Mouse (Mus musculus) T-cell, adult 66 days (primary cell): ENCODE measurements around the gene 4930430A15Rik. TPM values are rescaled to one million over a fixed set of nuclear protein-coding genes. Genes with fewer than 3 reads are reported as not detected.

Experiments used
- total RNA-seq, 2 experiments: library from RNA; stranded (reverse); gene quantifications; 3 replicates in 1 of 2; 4 replicates in 1 of 2; pipeline ENCODE4 v1.2.4; 2023

The 4930430A15Rik gene
- not detected for total RNA-seq

GRCm38 (mm10) chr2:111229502-111229901 is at the start of gene 4930430A15Rik:
Gene 4930430A15Rik, minus strand, starts transcription at chr2:111229602.

GRCm38 (mm10) chr2:111274006-111274405 is 44.6 kb upstream of the 4930430A15Rik start, which contains the start of gene Olfr1277:
Gene Olfr1277, minus strand, starts transcription at chr2:111274106.

GRCm38 (mm10) chr2:111254216-111254615 is 24.8 kb upstream of the 4930430A15Rik start, which contains the start of gene Olfr1276:
Gene Olfr1276, plus strand, starts transcription at chr2:111254516.

GRCm38 (mm10) chr2:111235186-111235585 is 5.8 kb upstream of the 4930430A15Rik start, which contains the start of gene Olfr1275:
Gene Olfr1275, minus strand, starts transcription at chr2:111235286.

GRCm38 (mm10) chr2:111152836-111153235 is 76.6 kb downstream of the 4930430A15Rik start, which contains the start of gene Gm15130:
Gene Gm15130, minus strand, starts transcription at chr2:111152936.

Other genes starting within 250 kb of the 4930430A15Rik start
- gene Gm13941, start 123.6 kb downstream of the 4930430A15Rik start, total RNA-seq, result not detected
- not detected for gene Gm15130, start 76.7 kb downstream of the 4930430A15Rik start, total RNA-seq
- not detected for gene Olfr1275, start 5.7 kb upstream of the 4930430A15Rik start, total RNA-seq
- not detected for gene Olfr1276, start 24.9 kb upstream of the 4930430A15Rik start, total RNA-seq
- not detected for gene Olfr1277, start 44.5 kb upstream of the 4930430A15Rik start, total RNA-seq
- not detected for gene Olfr1278, start 60.5 kb upstream of the 4930430A15Rik start, total RNA-seq
- gene Olfr1279, start 71.0 kb upstream of the 4930430A15Rik start, total RNA-seq, result not detected
- gene Olfr1280, start 84.4 kb upstream of the 4930430A15Rik start, total RNA-seq, result not detected
- not detected for gene Olfr1281, start 96.9 kb upstream of the 4930430A15Rik start, total RNA-seq
- gene Olfr1282, start 106.5 kb upstream of the 4930430A15Rik start, total RNA-seq, result not detected
- not detected for gene Olfr1283, start 137.2 kb upstream of the 4930430A15Rik start, total RNA-seq
- not detected for gene Olfr1284, start 145.9 kb upstream of the 4930430A15Rik start, total RNA-seq
- not detected for gene Olfr1286, start 193.5 kb upstream of the 4930430A15Rik start, total RNA-seq
- gene Olfr1287, start 219.5 kb upstream of the 4930430A15Rik start, total RNA-seq, result not detected
- gene Olfr1288, start 244.5 kb upstream of the 4930430A15Rik start, total RNA-seq, result not detected